ENCODE assay signal across 13 mouse cellular contexts in the genomic region with DNA sequence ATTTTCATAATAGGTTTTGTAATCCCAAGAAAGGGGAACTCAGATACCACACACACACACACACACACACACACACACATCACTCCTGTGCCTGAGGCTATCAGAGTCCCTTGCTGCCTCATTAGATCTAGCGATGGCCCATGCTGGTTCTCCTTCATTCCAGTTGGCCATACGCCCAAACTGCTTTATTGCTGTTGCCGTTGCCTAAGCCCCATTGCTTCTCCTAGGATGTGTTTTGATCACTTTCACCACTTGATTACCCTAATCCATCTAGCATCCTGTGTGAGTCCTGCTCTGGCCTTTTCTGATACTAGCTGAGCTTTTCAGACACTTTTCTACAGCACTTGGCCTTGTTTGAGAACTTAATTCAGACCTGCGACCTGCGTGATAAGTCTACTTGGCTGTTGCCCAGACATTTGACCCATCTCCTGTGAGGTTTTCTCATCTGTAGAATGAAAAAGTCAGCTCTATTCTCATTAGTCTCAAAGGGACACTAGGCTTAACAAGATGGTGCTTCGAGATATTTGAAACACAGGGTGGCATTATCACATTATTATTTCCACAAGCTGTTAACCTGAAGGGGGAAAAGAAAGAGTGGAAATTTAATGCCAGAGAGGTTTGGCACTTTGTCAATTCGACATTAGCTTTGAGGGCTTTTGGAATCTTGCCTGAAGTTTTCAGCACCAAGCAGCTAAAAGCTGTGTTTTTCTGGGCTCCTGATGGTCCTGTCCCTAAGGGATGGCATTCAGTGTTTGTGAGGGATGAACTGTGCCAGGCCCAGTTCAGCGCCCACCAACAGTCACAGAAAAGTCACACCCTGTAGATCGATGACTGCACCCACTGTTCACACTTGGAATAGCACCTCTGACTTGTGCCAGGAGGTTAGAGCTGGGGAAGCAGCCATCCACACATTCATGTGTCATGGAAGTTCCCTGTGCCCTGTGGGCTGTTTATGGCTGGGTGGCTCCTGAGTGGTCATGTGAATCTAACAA. TPM values are rescaled to one million over a fixed set of nuclear protein-coding genes. Genes with fewer than 3 reads are reported as not detected.
DNase-seq lines count a peak whose midpoint lies in the region; ATAC-seq and TF ChIP-seq lines count a peak whose summit lies in the region.
"Had no signal": no experiment of that assay in that cellular context is flagged by ENCODE, and none has a peak within 500 bp of the region (broad histone marks: within the 10 kb centered on the region; RNA-seq: fewer than 3 reads in every experiment).

No protein-coding gene starts in this region.

- WGBS in embryonic facial prominence, embryonic 14.5 days: 65% methylated on average over 9 of the region's 9 CpGs
- WGBS in embryonic facial prominence, embryonic 10.5 days: 83% methylated on average over 9 of the region's 9 CpGs
- WGBS in limb, embryonic 14.5 days: 52% methylated on average over 9 of the region's 9 CpGs

- intact Hi-C loops in left cerebral cortex, postnatal 4 days (cut with DNase I): no loop called here

- no peaks in the 10 kb centered on the region for H3K9me3 ChIP-seq in embryonic facial prominence, embryonic 14.5 days (ENCODE audit: control insufficient read depth, low read length)
- H3K9me3 ChIP-seq in embryonic facial prominence, embryonic 10.5 days: no peaks in the 10 kb centered on the region
- no peaks in the 10 kb centered on the region for H3K9me3 ChIP-seq in limb, embryonic 14.5 days (ENCODE audit: control insufficient read depth, low read length)
- H3K9me3 ChIP-seq: lung, embryonic 15.5 days had no signal

- no peaks in the 10 kb centered on the region for H3K36me3 ChIP-seq in embryonic facial prominence, embryonic 14.5 days (ENCODE audit: control insufficient read depth, insufficient read depth, low read length)
- no peaks in the 10 kb centered on the region for H3K36me3 ChIP-seq in embryonic facial prominence, embryonic 10.5 days (replicated peaks)
- no peaks in the 10 kb centered on the region for H3K36me3 ChIP-seq in limb, embryonic 14.5 days (ENCODE audit: control insufficient read depth, insufficient read depth, low read length)
- H3K36me3 ChIP-seq: lung, embryonic 15.5 days had no signal

- H3K27ac ChIP-seq in embryonic facial prominence, embryonic 14.5 days (replicated peaks; ENCODE audit: low read depth, low read length): no peak overlapping the region
- no peak overlapping the region for H3K27ac ChIP-seq in embryonic facial prominence, embryonic 10.5 days (replicated peaks)
- H3K27ac ChIP-seq in limb, embryonic 14.5 days (replicated peaks; ENCODE audit: low read depth, low read length): no peak overlapping the region
- H3K27ac ChIP-seq: lung, embryonic 15.5 days had no signal

- DNase-seq in embryonic facial prominence, embryonic 14.5 days (ENCODE audit: low spot score): peak; percentile 62
- no peak for DNase-seq in embryonic facial prominence, embryonic 10.5 days (ENCODE audit: low spot score)
- DNase-seq in left cerebral cortex, postnatal 4 days: peak; percentile 86
- DNase-seq in left cerebral cortex, adult 18-20 months (ENCODE audit: low spot score in 2 of 2): no peak
- DNase-seq in brain, embryonic 18.5 days (ENCODE audit: low read depth, low spot score): peak; percentile 67
- DNase-seq in limb, embryonic 14.5 days (ENCODE audit: low spot score): peak; percentile 50
- DNase-seq in natural killer cell, adult 2 months (ENCODE audit: low spot score in 2 of 2): no peak
- DNase-seq in thymus, adult 18-20 months: no peak
- DNase-seq: adrenal gland, postnatal 10 days; heart, adult 11 months; heart, postnatal 14 days; thymus, postnatal 14 days had no signal

- TF ChIP-seq POLR2A in limb, embryonic 14.5 days (IDR thresholded peaks at IDR 0.05; ENCODE audit: borderline replicate concordance, extremely low read depth, insufficient read depth, insufficient read length): no peak

- no peak overlapping the region for H3K9ac ChIP-seq in embryonic facial prominence, embryonic 14.5 days (ENCODE audit: low read depth, low read length)
- no peak overlapping the region for H3K9ac ChIP-seq in limb, embryonic 14.5 days (ENCODE audit: low read depth, low read length, severe bottlenecking)
- H3K9ac ChIP-seq: lung, embryonic 15.5 days had no signal

- no peak overlapping the region for H3K4me3 ChIP-seq in embryonic facial prominence, embryonic 14.5 days (ENCODE audit: low read depth, low read length)
- no peak overlapping the region for H3K4me3 ChIP-seq in embryonic facial prominence, embryonic 10.5 days
- H3K4me3 ChIP-seq in limb, embryonic 14.5 days (replicated peaks; ENCODE audit: low read length): no peak overlapping the region
- H3K4me3 ChIP-seq: lung, embryonic 15.5 days had no signal

- no peak overlapping the region for H3K4me2 ChIP-seq in embryonic facial prominence, embryonic 14.5 days (ENCODE audit: low read depth, low read length)
- H3K4me2 ChIP-seq in limb, embryonic 14.5 days (replicated peaks; ENCODE audit: low read depth, low read length, severe bottlenecking): no peak overlapping the region
- H3K4me2 ChIP-seq: lung, embryonic 15.5 days had no signal

- H3K4me1 ChIP-seq in embryonic facial prominence, embryonic 14.5 days (ENCODE audit: control insufficient read depth, insufficient read depth, low read length): no peaks in the 10 kb centered on the region
- no peaks in the 10 kb centered on the region for H3K4me1 ChIP-seq in embryonic facial prominence, embryonic 10.5 days
- peaks cover 9% of the 10 kb centered on the region for H3K4me1 ChIP-seq in limb, embryonic 14.5 days (ENCODE audit: control insufficient read depth, insufficient read depth, low read length)
- H3K4me1 ChIP-seq: lung, embryonic 15.5 days had no signal

- H3K27me3 ChIP-seq in embryonic facial prominence, embryonic 14.5 days (replicated peaks; ENCODE audit: control insufficient read depth, insufficient read depth, low read length): no peaks in the 10 kb centered on the region
- H3K27me3 ChIP-seq in embryonic facial prominence, embryonic 10.5 days (replicated peaks; ENCODE audit: low read depth, poor library complexity, severe bottlenecking): no peaks in the 10 kb centered on the region
- no peaks in the 10 kb centered on the region for H3K27me3 ChIP-seq in limb, embryonic 14.5 days (ENCODE audit: control insufficient read depth, insufficient read depth, low read length)
- H3K27me3 ChIP-seq: lung, embryonic 15.5 days had no signal

- peak; percentile 57; the same call in 1 of the 2 replicates for ATAC-seq in embryonic facial prominence, embryonic 14.5 days (ENCODE audit: low read depth)
- ATAC-seq in limb, embryonic 14.5 days (ENCODE audit: low FRiP score, low read depth): peak; percentile 19; the same call in 1 of the 2 replicates

RNA-seq across cellular contexts. Expression of a gene that starts 7.1 kb away (rescaled TPM):
- polyA plus RNA-seq in embryonic facial prominence, embryonic 14.5 days (2014; fragmentation: Nextera tagmentation; extraction: Ambion mirVana): 34.6 and 37.1 TPM in 2 replicates
- polyA plus RNA-seq in embryonic facial prominence, embryonic 10.5 days (2016; fragmentation: Nextera tagmentation; extraction: Ambion mirVana): 37.8 and 39.4 TPM in 2 replicates
- total RNA-seq in left cerebral cortex, postnatal 4 days (2021): 100 to 1,000 TPM; 113 to 126 TPM
- 100 to 1,000 TPM; 250 to 294 TPM for total RNA-seq in left cerebral cortex, adult 18-20 months (2021)
- polyA plus RNA-seq in limb, embryonic 14.5 days (2012; rRNA removed): 8.9 and 12.1 TPM in 2 replicates
- polyA plus RNA-seq in limb, embryonic 14.5 days (2014; fragmentation: Nextera tagmentation; extraction: Ambion mirVana): 17.4 and 18.9 TPM in 2 replicates

Comparison
In these comparisons a context has a peak if more than half of its experiments do, and no peak if none do; other contexts are left out.
1. DNase-seq: peak in embryonic facial prominence, embryonic 14.5 days (single experiment), left cerebral cortex, postnatal 4 days (single experiment), brain, embryonic 18.5 days (single experiment) and limb, embryonic 14.5 days (single experiment); none in embryonic facial prominence, embryonic 10.5 days (single experiment), left cerebral cortex, adult 18-20 months (0 of 2), natural killer cell, adult 2 months (0 of 2) and thymus, adult 18-20 months (0 of 2).